Mouse (Mus musculus): ENCODE results near the gene Yes1. TPM values are rescaled to one million over a fixed set of nuclear protein-coding genes. Genes with fewer than 3 reads are reported as not detected.

Yes1 gene
- polyA plus RNA-seq, 1 experiment from 2014 or later: 6.4 TPM

GRCm38 (mm10) chr5:32682475-32682874 lies 71.5 kb downstream of the Yes1 start:
- Histone ChIP-seq H3K9ac (replicated peaks) (no peak overlapping the region), H3K27ac (ENCODE audit: low read depth) (no peak overlapping the region), H3K4me2 (ENCODE audit: low read depth, low read length) (no peak overlapping the region), H3K36me3 (replicated peaks; ENCODE audit: insufficient read depth, low read length) (0 out of 2 replicates have a peak, but pooled peaks cover 4% of the 10 kb centered on the region), H3K9me3 (ENCODE audit: low read length) (no peaks in the 10 kb centered on the region), H3K4me3 (ENCODE audit: low read depth, low read length) (no peak overlapping the region), H3K27me3 (ENCODE audit: insufficient read depth, low read length) (no peaks in the 10 kb centered on the region), H3K4me1 (ENCODE audit: insufficient read depth) (no peaks in the 10 kb centered on the region)
- DNase-seq: no peak
- TF ChIP-seq EP300 (IDR thresholded peaks at IDR 0.05; ENCODE audit: low read depth): no peak
- no peak for TF ChIP-seq CTCF (IDR thresholded peaks at IDR 0.05; ENCODE audit: low read depth)
- no peak for ATAC-seq
- WGBS (ENCODE audit: insufficient replicate concordance): 59% methylated on average over 2 of the region's 2 CpGs

- Histone ChIP-seq H3K27ac (ENCODE audit: low read depth) (no peak overlapping the region), H3K9ac (replicated peaks) (no peak overlapping the region), H3K27me3 (ENCODE audit: insufficient read depth, low read length) (no peaks in the 10 kb centered on the region), H3K4me3 (ENCODE audit: low read depth, low read length) (no peak overlapping the region), H3K9me3 (ENCODE audit: low read length) (no peaks in the 10 kb centered on the region), H3K36me3 (replicated peaks; ENCODE audit: insufficient read depth, low read length) (no peaks in the 10 kb centered on the region), H3K4me1 (ENCODE audit: insufficient read depth) (peaks cover 10% of the 10 kb centered on the region), H3K4me2 (ENCODE audit: low read depth, low read length) (no peak overlapping the region)
- 25% methylated on average over 2 of the region's 2 CpGs for WGBS (ENCODE audit: insufficient replicate concordance)
- no peak for DNase-seq
- ATAC-seq: no peak
- TF ChIP-seq EP300 (IDR thresholded peaks at IDR 0.05; ENCODE audit: low read depth): no peak
- TF ChIP-seq CTCF (IDR thresholded peaks at IDR 0.05; ENCODE audit: low read depth): no peak
Observed at GRCm38 (mm10) chr5:32693411-32693810, 82.4 kb downstream of the Yes1 start.

- WGBS (ENCODE audit: insufficient replicate concordance): 55% methylated on average over 5 of the region's 5 CpGs
Observed at GRCm38 (mm10) chr5:32697208-32697867, 86.4 kb downstream of the Yes1 start.

GRCm38 (mm10) chr5:32706226-32706780 lies 95.3 kb downstream of the Yes1 start:
- no peak overlapping the region for H3K27ac ChIP-seq (ENCODE audit: low read depth)
- TF ChIP-seq EP300 (IDR thresholded peaks at IDR 0.05; ENCODE audit: low read depth): no peak
- no peak for TF ChIP-seq CTCF (IDR thresholded peaks at IDR 0.05; ENCODE audit: low read depth)
- no peaks in the 10 kb centered on the region for H3K4me1 ChIP-seq (ENCODE audit: insufficient read depth)
- no peak overlapping the region for H3K4me2 ChIP-seq (ENCODE audit: low read depth, low read length)
- no peak overlapping the region for H3K9ac ChIP-seq (replicated peaks)
- H3K4me3 ChIP-seq (ENCODE audit: low read depth, low read length): no peak overlapping the region
- WGBS (ENCODE audit: insufficient replicate concordance): 52% methylated on average over 2 of the region's 2 CpGs
- DNase-seq (no peak), ATAC-seq (no peak)
- no peaks in the 10 kb centered on the region for H3K9me3 ChIP-seq (ENCODE audit: low read length)
- no peaks in the 10 kb centered on the region for H3K27me3 ChIP-seq (ENCODE audit: insufficient read depth, low read length)
- no peaks in the 10 kb centered on the region for H3K36me3 ChIP-seq (replicated peaks; ENCODE audit: insufficient read depth, low read length)

More at GRCm38 (mm10) chr5:32697208-32697867, 86.4 kb downstream of the Yes1 start:
- DNase-seq: no peak
- H3K36me3 ChIP-seq (replicated peaks; ENCODE audit: insufficient read depth, low read length): no peaks in the 10 kb centered on the region
- ATAC-seq: peak; percentile 80
- no peak overlapping the region for H3K4me3 ChIP-seq (ENCODE audit: low read depth, low read length)
- no peak overlapping the region for H3K4me2 ChIP-seq (ENCODE audit: low read depth, low read length)
- H3K9ac ChIP-seq (replicated peaks): no peak overlapping the region
- no peaks in the 10 kb centered on the region for H3K9me3 ChIP-seq (ENCODE audit: low read length)
- no peaks in the 10 kb centered on the region for H3K27me3 ChIP-seq (ENCODE audit: insufficient read depth, low read length)
- H3K4me1 ChIP-seq (ENCODE audit: insufficient read depth): peaks cover 10% of the 10 kb centered on the region
- peak overlapping the region; percentile 67 for H3K27ac ChIP-seq (ENCODE audit: low read depth)
- TF ChIP-seq EP300 (IDR thresholded peaks at IDR 0.05; ENCODE audit: low read depth): no peak

GRCm38 (mm10) chr5:32711485-32711884 lies 100.5 kb downstream of the Yes1 start:
- WGBS (ENCODE audit: insufficient replicate concordance): 76% methylated on average over 5 of the region's 5 CpGs
- Histone ChIP-seq H3K36me3 (replicated peaks; ENCODE audit: insufficient read depth, low read length) (no peaks in the 10 kb centered on the region), H3K27ac (ENCODE audit: low read depth) (no peak overlapping the region), H3K9me3 (ENCODE audit: low read length) (no peaks in the 10 kb centered on the region), H3K4me1 (ENCODE audit: insufficient read depth) (peaks cover 8% of the 10 kb centered on the region; the same call in 1 of the 2 replicates), H3K27me3 (ENCODE audit: insufficient read depth, low read length) (no peaks in the 10 kb centered on the region), H3K9ac (replicated peaks) (no peak overlapping the region), H3K4me3 (ENCODE audit: low read depth, low read length) (no peak overlapping the region), H3K4me2 (ENCODE audit: low read depth, low read length) (no peak overlapping the region)
- DNase-seq (no peak), ATAC-seq (no peak)
- TF ChIP-seq EP300 (IDR thresholded peaks at IDR 0.05; ENCODE audit: low read depth) (no peak), CTCF (IDR thresholded peaks at IDR 0.05; ENCODE audit: low read depth) (no peak)

- Histone ChIP-seq H3K9ac (replicated peaks) (no peak overlapping the region; the same call in 1 of the 2 replicates), H3K4me1 (ENCODE audit: insufficient read depth) (peaks cover 10% of the 10 kb centered on the region; the same call in 1 of the 2 replicates), H3K4me3 (ENCODE audit: low read depth, low read length) (no peak overlapping the region), H3K4me2 (ENCODE audit: low read depth, low read length) (peak overlapping the region; percentile 73; the same call in 1 of the 2 replicates), H3K27ac (ENCODE audit: low read depth) (0 out of 2 replicates have a peak overlapping the region, but pooled peaks have one; percentile 88), H3K27me3 (ENCODE audit: insufficient read depth, low read length) (no peaks in the 10 kb centered on the region), H3K36me3 (replicated peaks; ENCODE audit: insufficient read depth, low read length) (no peaks in the 10 kb centered on the region), H3K9me3 (ENCODE audit: low read length) (no peaks in the 10 kb centered on the region)
- 64% methylated on average over 4 of the region's 4 CpGs for WGBS (ENCODE audit: insufficient replicate concordance)
- ATAC-seq (no peak), DNase-seq (no peak)
- no peak for TF ChIP-seq CTCF (IDR thresholded peaks at IDR 0.05; ENCODE audit: low read depth)
Observed at GRCm38 (mm10) chr5:32712221-32713041, 101.5 kb downstream of the Yes1 start.
